Mouse (Mus musculus) C2C12 (cell line): ENCODE measurements at regions not wholly inside any gene's neighbourhood (a gene's known extent, or its start where the extent isn't known, plus 50 kb on each side); places are given as distances from the start of the nearest gene placed in this dataset.
A peak's percentile ranks its signal among the peaks of the same experiment; 100 is the strongest.

ENCODE experiments used
- H3K27me3 ChIP-seq: one replicate; pipeline ENCODE4 v1.6.1; 2011; ENCODE audit not compliant: control insufficient read depth, insufficient read depth, insufficient read length
- H3K36me3 ChIP-seq: one replicate; pipeline ENCODE4 v1.6.1; 2011; ENCODE audit not compliant: control insufficient read depth, insufficient read depth
- H3K4me3 ChIP-seq: one replicate; pipeline ENCODE4 v1.5.1; 2011; ENCODE audit warnings: mild to moderate bottlenecking, control low read depth; ENCODE audit not compliant: poor library complexity, insufficient read depth, severe bottlenecking
- H3K79me2 ChIP-seq: one replicate; pipeline ENCODE4 v1.6.1; 2011; ENCODE audit not compliant: control insufficient read depth, insufficient read depth
- H3K79me3 ChIP-seq: one replicate; pipeline ENCODE4 v1.6.1; 2011; ENCODE audit warnings: low read depth, control low read depth
- H3ac ChIP-seq: one replicate; pipeline ENCODE3; 2011; ENCODE audit warnings: low read depth; ENCODE audit not compliant: control insufficient read depth, insufficient read length
- CEBPB ChIP-seq: IDR thresholded peaks from one replicate; pipeline ENCODE4 v1.6.1; 2011; ENCODE audit warnings: low read depth, mild to moderate bottlenecking, control low read depth, moderate library complexity
- CTCF ChIP-seq: IDR thresholded peaks from one replicate; pipeline ENCODE4 v1.5.1; 2011; ENCODE audit not compliant: control insufficient read depth, insufficient read depth, insufficient read length
- FOSL1 ChIP-seq: IDR thresholded peaks from one replicate; pipeline ENCODE4 v1.8.0; 2011; ENCODE audit warnings: mild to moderate bottlenecking, low read length; ENCODE audit not compliant: poor library complexity, insufficient read depth, severe bottlenecking
- MAX ChIP-seq: IDR thresholded peaks from one replicate; pipeline ENCODE4 v1.6.1; 2011; ENCODE audit warnings: mild to moderate bottlenecking, control low read depth
- MYOD1 ChIP-seq: IDR thresholded peaks from one replicate; pipeline ENCODE4 v1.6.1; 2011; ENCODE audit warnings: low read depth; ENCODE audit not compliant: control insufficient read depth, insufficient read length
- MYOG ChIP-seq: IDR thresholded peaks from one replicate; pipeline ENCODE4 v1.6.1; 2011; ENCODE audit not compliant: control insufficient read depth, insufficient read length; ENCODE audit errors: extremely low read depth
- USF1 ChIP-seq: IDR thresholded peaks from one replicate; pipeline ENCODE4 v1.6.1; 2011; ENCODE audit warnings: low read depth, mild to moderate bottlenecking, control low read depth, moderate library complexity

GRCm38 (mm10) chr5:126623205-126623604, 618.4 kb upstream of the Tmem132c start:
- no peaks in the 10 kb centered on the region for H3K79me3 ChIP-seq
- TF ChIP-seq CTCF = peak; percentile 32
- no peak for TF ChIP-seq MAX
- H3K36me3 ChIP-seq = no peaks in the 10 kb centered on the region
- no peak overlapping the region for H3K4me3 ChIP-seq
- no peaks in the 10 kb centered on the region for H3K27me3 ChIP-seq
- no peak overlapping the region for H3ac ChIP-seq
- H3K79me2 ChIP-seq = no peaks in the 10 kb centered on the region

GRCm38 (mm10) chr5:126629826-126630225, 611.8 kb upstream of the Tmem132c start:
- Histone ChIP-seq H3K79me2 (no peaks in the 10 kb centered on the region), H3K4me3 (no peak overlapping the region), H3K36me3 (no peaks in the 10 kb centered on the region), H3K79me3 (no peaks in the 10 kb centered on the region), H3ac (no peak overlapping the region), H3K27me3 (no peaks in the 10 kb centered on the region)
- TF ChIP-seq USF1 = no peak
- no peak for TF ChIP-seq MYOG
- no peak for TF ChIP-seq MYOD1
- TF ChIP-seq FOSL1 = no peak
- no peak for TF ChIP-seq CEBPB
- no peak for TF ChIP-seq CTCF
- no peak for TF ChIP-seq MAX

- no peaks in the 10 kb centered on the region for H3K27me3 ChIP-seq
- H3ac ChIP-seq = no peak overlapping the region
- no peak overlapping the region for H3K4me3 ChIP-seq
- TF ChIP-seq MYOG = no peak
- no peak for TF ChIP-seq CEBPB
- TF ChIP-seq MAX = no peak
- no peak for TF ChIP-seq MYOD1
- no peak for TF ChIP-seq FOSL1
- TF ChIP-seq CTCF = no peak
- no peak for TF ChIP-seq USF1
- no peaks in the 10 kb centered on the region for H3K79me2 ChIP-seq
- H3K36me3 ChIP-seq = no peaks in the 10 kb centered on the region
- no peaks in the 10 kb centered on the region for H3K79me3 ChIP-seq
Observed at GRCm38 (mm10) chr5:126650415-126650814, 591.2 kb upstream of the Tmem132c start.

DNA sequence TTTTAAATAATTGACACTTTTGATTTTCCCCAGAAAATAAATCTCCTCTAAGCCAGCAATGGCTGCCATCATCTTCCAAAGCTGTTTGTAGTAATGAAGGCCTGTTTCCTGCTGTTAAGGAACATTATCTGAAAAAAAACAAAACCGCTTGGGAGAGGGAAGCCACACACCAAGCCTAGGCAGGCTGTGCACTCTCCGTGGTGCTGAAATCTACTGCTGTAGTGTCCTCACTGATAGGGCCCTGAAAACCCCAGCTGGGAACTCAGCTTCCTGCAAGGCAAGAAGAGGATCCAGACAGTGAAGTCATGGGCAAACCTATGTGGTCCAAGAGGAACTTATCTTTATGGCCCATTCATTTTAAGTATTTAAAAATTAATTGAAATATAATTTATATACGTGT, 590.2 kb upstream of the Tmem132c start:
- Histone ChIP-seq H3K79me3 (no peaks in the 10 kb centered on the region), H3K36me3 (no peaks in the 10 kb centered on the region), H3K27me3 (no peaks in the 10 kb centered on the region), H3K4me3 (no peak overlapping the region), H3K79me2 (no peaks in the 10 kb centered on the region), H3ac (no peak overlapping the region)
- no peak for TF ChIP-seq MYOD1
- TF ChIP-seq MAX = no peak
- no peak for TF ChIP-seq MYOG
- no peak for TF ChIP-seq USF1
- TF ChIP-seq FOSL1 = no peak
- TF ChIP-seq CEBPB = no peak
- no peak for TF ChIP-seq CTCF

DNA sequence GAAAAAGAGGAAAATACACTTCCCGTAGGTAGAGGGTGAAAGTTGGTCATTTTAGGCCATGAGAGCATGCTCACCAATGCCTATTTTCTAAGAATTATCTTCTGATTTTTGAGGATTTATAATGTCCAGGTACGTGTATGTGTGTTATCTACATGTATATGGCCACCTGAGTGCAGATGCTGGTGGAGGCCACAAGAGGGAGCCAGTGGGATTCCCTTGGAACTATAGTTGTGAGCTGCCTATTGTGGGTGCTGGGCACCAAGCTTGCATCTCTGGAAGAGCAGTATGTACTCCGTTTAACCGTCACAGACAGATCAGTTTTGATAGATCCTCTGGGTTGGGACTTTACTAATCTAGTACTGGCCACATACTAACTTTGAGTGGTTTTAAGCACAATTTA, 579.0 kb upstream of the Tmem132c start:
- Histone ChIP-seq H3K36me3 (no peaks in the 10 kb centered on the region), H3K27me3 (no peaks in the 10 kb centered on the region), H3ac (no peak overlapping the region), H3K79me3 (no peaks in the 10 kb centered on the region), H3K79me2 (no peaks in the 10 kb centered on the region), H3K4me3 (no peak overlapping the region)
- TF ChIP-seq MAX (no peak), FOSL1 (no peak), MYOD1 (no peak), CTCF (no peak), USF1 (no peak), MYOG (no peak), CEBPB (no peak)

DNA sequence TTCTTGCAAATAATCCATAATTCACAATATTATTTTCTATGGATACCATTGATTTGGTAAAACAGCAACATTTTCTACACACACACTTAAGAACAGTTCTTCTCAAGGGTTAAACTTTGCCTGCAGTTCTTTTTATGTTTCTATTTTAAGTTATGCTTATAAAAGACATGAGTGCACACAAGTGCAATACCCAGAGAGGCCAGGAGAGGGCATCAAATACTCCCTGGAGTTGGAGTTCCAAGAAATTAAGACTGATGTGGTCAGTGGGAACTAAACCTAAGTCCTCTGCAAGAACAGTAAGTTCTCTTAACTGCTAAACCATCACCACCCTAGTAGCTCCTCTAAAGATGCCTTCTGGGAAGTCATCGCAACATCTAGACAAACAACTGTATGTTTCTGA, 570.5 kb upstream of the Tmem132c start:
- no peaks in the 10 kb centered on the region for H3K36me3 ChIP-seq
- H3ac ChIP-seq = no peak overlapping the region
- H3K4me3 ChIP-seq = no peak overlapping the region
- no peaks in the 10 kb centered on the region for H3K79me3 ChIP-seq
- TF ChIP-seq MYOD1 (no peak), FOSL1 (no peak), CTCF (no peak), CEBPB (no peak), MYOG (no peak), USF1 (no peak), MAX (no peak)
- no peaks in the 10 kb centered on the region for H3K79me2 ChIP-seq
- H3K27me3 ChIP-seq = no peaks in the 10 kb centered on the region
